18 mouse cellular contexts compared by ENCODE assay signal in genomic region chr7:73755377-73756110, GRCm38 (mm10). TPM values are rescaled to one million over a fixed set of nuclear protein-coding genes. Genes with fewer than 3 reads are reported as not detected.
DNase-seq lines count a peak whose midpoint lies in the region; ATAC-seq and TF ChIP-seq lines count a peak whose summit lies in the region.
"Had no signal": no experiment of that assay in that cellular context is flagged by ENCODE, and none has a peak within 500 bp of the region (broad histone marks: within the 10 kb centered on the region; RNA-seq: fewer than 3 reads in every experiment).

No protein-coding gene starts in this region.

- ATAC-seq in heart, embryonic 12.5 days (ENCODE audit: insufficient number of reproducible peaks, low FRiP score) = no peak
- peak; percentile 57 for ATAC-seq in limb, embryonic 13.5 days (ENCODE audit: low FRiP score, low read depth)
- ATAC-seq in CD4-positive, CD25-positive, alpha-beta regulatory T cell, adult 4 months = no peak
- ATAC-seq: activated CD4-positive, CD25-positive, alpha-beta regulatory T cell, adult 4 months; intestine, embryonic 15.5 days had no signal

- H3K4me3 ChIP-seq in heart, adult 2 months = no peak overlapping the region
- H3K4me3 ChIP-seq in heart, embryonic 12.5 days = no peak overlapping the region
- no peak overlapping the region for H3K4me3 ChIP-seq in left cerebral cortex, adult 2 months
- H3K4me3 ChIP-seq in limb, embryonic 13.5 days = no peak overlapping the region
- H3K4me3 ChIP-seq: forebrain, embryonic 10.5 days; intestine, embryonic 15.5 days; midbrain, embryonic 10.5 days had no signal

- no peak for TF ChIP-seq POLR2A in heart, adult 2 months (IDR thresholded peaks at IDR 0.05; ENCODE audit: insufficient read depth, low read depth, low read length)

- no peak for DNase-seq in heart, adult 2 months
- no peak for DNase-seq in left cerebral cortex, adult 2 months (ENCODE audit: extremely low spot score in 1 of 2, low spot score in 2 of 2)
- no peak for DNase-seq in left cerebral cortex, postnatal 25 days (ENCODE audit: low spot score in 2 of 2)
- DNase-seq in embryo, embryonic 10.5 days (ENCODE audit: low spot score) = peak; percentile 28
- DNase-seq in spleen, adult 18-20 months = no peak
- DNase-seq: adrenal gland, postnatal 25 days; cerebellum, adult 8-10 months; layer of hippocampus, adult 9-11 months; right cerebral cortex, adult 18-20 months; thymus, postnatal 14 days had no signal

- no peak overlapping the region for H3K27ac ChIP-seq in heart, adult 2 months
- H3K27ac ChIP-seq in heart, embryonic 12.5 days (ENCODE audit: poor library complexity, severe bottlenecking) = no peak overlapping the region
- H3K27ac ChIP-seq in left cerebral cortex, adult 2 months = no peak overlapping the region
- H3K27ac ChIP-seq in limb, embryonic 13.5 days = peak overlapping the region; percentile 39
- H3K27ac ChIP-seq: forebrain, embryonic 10.5 days; intestine, embryonic 15.5 days; liver, embryonic 14.5 days; midbrain, embryonic 10.5 days had no signal

- intact Hi-C loops in heart, adult 2 months (cut with DNase I) = no loop called here
- intact Hi-C loops in left cerebral cortex, adult 2 months (cut with DNase I) = no loop called here
- intact Hi-C loops in left cerebral cortex, postnatal 25 days (cut with DNase I) = no loop called here

- H3K79me2 ChIP-seq in heart, adult 2 months (replicated peaks; ENCODE audit: control insufficient read depth, insufficient read depth, low read length) = 0 out of 2 replicates have a peak, but pooled peaks cover 1% of the 10 kb centered on the region

- no peak overlapping the region for H3K4me2 ChIP-seq in heart, embryonic 12.5 days
- H3K4me2 ChIP-seq in limb, embryonic 13.5 days (replicated peaks) = 0 out of 2 replicates have a peak overlapping the region, but pooled peaks have one; percentile 9
- H3K4me2 ChIP-seq: intestine, embryonic 15.5 days had no signal

- no peaks in the 10 kb centered on the region for H3K27me3 ChIP-seq in heart, adult 2 months (ENCODE audit: control insufficient read depth, insufficient read depth, low read length)
- H3K27me3 ChIP-seq in heart, embryonic 12.5 days (replicated peaks) = no peaks in the 10 kb centered on the region
- H3K27me3 ChIP-seq in limb, embryonic 13.5 days = no peaks in the 10 kb centered on the region
- H3K27me3 ChIP-seq: intestine, embryonic 15.5 days had no signal

- H3K36me3 ChIP-seq in heart, adult 2 months (ENCODE audit: control insufficient read depth, insufficient read depth, low read length) = peaks cover 1% of the 10 kb centered on the region; the same call in 1 of the 2 replicates
- H3K36me3 ChIP-seq in heart, embryonic 12.5 days = no peaks in the 10 kb centered on the region
- no peaks in the 10 kb centered on the region for H3K36me3 ChIP-seq in limb, embryonic 13.5 days
- H3K36me3 ChIP-seq: forebrain, embryonic 10.5 days; intestine, embryonic 15.5 days; midbrain, embryonic 10.5 days had no signal

- 63% methylated on average over 1 of the region's 1 CpGs for WGBS in heart, adult 2 months
- WGBS in heart, embryonic 12.5 days = 54% methylated on average over 1 of the region's 1 CpGs
- 35% methylated on average over 1 of the region's 1 CpGs for WGBS in limb, embryonic 13.5 days

- TF ChIP-seq EP300 in heart, adult 2 months (IDR thresholded peaks at IDR 0.05; ENCODE audit: insufficient read depth, low read depth, low read length) = no peak

- no peak overlapping the region for H3K9ac ChIP-seq in heart, adult 2 months (ENCODE audit: low read depth, low read length)
- H3K9ac ChIP-seq in heart, embryonic 12.5 days = no peak overlapping the region
- no peak overlapping the region for H3K9ac ChIP-seq in limb, embryonic 13.5 days
- H3K9ac ChIP-seq: intestine, embryonic 15.5 days; liver, embryonic 14.5 days had no signal

- 0 out of 2 replicates have a peak, but pooled peaks cover 3% of the 10 kb centered on the region for H3K9me3 ChIP-seq in heart, embryonic 12.5 days (replicated peaks)
- H3K9me3 ChIP-seq in limb, embryonic 13.5 days = no peaks in the 10 kb centered on the region
- H3K9me3 ChIP-seq: intestine, embryonic 15.5 days had no signal

- peak; percentile 54 for TF ChIP-seq CTCF in heart, adult 2 months (IDR thresholded peaks at IDR 0.05)
- TF ChIP-seq CTCF in left cerebral cortex, adult 2 months (IDR thresholded peaks at IDR 0.05) = peak; percentile 22

- peaks cover 2% of the 10 kb centered on the region; the same call in 1 of the 2 replicates for H3K4me1 ChIP-seq in heart, adult 2 months (ENCODE audit: control insufficient read depth, insufficient read depth, low read length)
- no peaks in the 10 kb centered on the region for H3K4me1 ChIP-seq in heart, embryonic 12.5 days (replicated peaks)
- H3K4me1 ChIP-seq in limb, embryonic 13.5 days = peaks cover 13% of the 10 kb centered on the region
- H3K4me1 ChIP-seq: forebrain, embryonic 10.5 days; midbrain, embryonic 10.5 days had no signal

RNA-seq across cellular contexts. Expression of gene Fam174b, which starts 15.4 kb away (rescaled TPM):
- total RNA-seq in heart, adult 2 months (2021) = 100 to 1,000 TPM; 175 to 193 TPM
- 149 and 207 TPM in 2 replicates for polyA plus RNA-seq in heart, adult 2 months (2012; rRNA removed)
- 46.8 and 51.4 TPM in 2 replicates for polyA plus RNA-seq in heart, embryonic 12.5 days (2016; fragmentation: Nextera tagmentation; extraction: Ambion mirVana)
- 10 to 100 TPM; 32.9 to 33.8 TPM for total RNA-seq in left cerebral cortex, adult 2 months (2021)
- total RNA-seq in left cerebral cortex, postnatal 25 days (2021) = 10 to 100 TPM; 35.5 to 38.1 TPM
- polyA plus RNA-seq in limb, embryonic 13.5 days (2015; fragmentation: Nextera tagmentation; extraction: Ambion mirVana) = 37.4 TPM in 2 replicates
- polyA plus RNA-seq in CD4-positive, CD25-positive, alpha-beta regulatory T cell, adult 4 months (2017; shearing (Covaris generic)) = under 1 TPM; 0.94 to 0.95 TPM

Comparison
In these comparisons a context has a peak if more than half of its experiments do, and no peak if none do; other contexts are left out.
1. RNA of gene Fam174b, which starts 15.4 kb away (polyA plus RNA-seq): 149 to 207 TPM in heart, adult 2 months, 46.8 to 51.4 TPM in heart, embryonic 12.5 days and 37.4 TPM in limb, embryonic 13.5 days; 0.94 to 0.95 TPM in CD4-positive, CD25-positive, alpha-beta regulatory T cell, adult 4 months; every median in the first group is over 10 times any median in the second.